Mouse (Mus musculus): Measurements from ENCODE around the gene Klhl31.

GRCm38 (mm10) chr9:77655181-77655934 is 19.1 kb downstream of the Klhl31 start:
- TF ChIP-seq CTCF (IDR thresholded peaks at IDR 0.05; ENCODE audit: borderline replicate concordance, control insufficient read depth, extremely low read depth, insufficient read depth, low read length, poor library complexity), result no peak
- TF ChIP-seq POLR2A (IDR thresholded peaks at IDR 0.05; ENCODE audit: control insufficient read depth, extremely low read depth, insufficient read depth, low read length, poor library complexity), result no peak

Measured in thymus, adult 2 months (tissue).